Mouse (Mus musculus) heart, embryonic 13.5 days (tissue): ENCODE measurements at regions not wholly inside any gene's neighbourhood (a gene's known extent, or its start where the extent isn't known, plus 50 kb on each side); places are given as distances from the start of the nearest gene placed in this dataset.

Experiments used
- ATAC-seq: fragments of 200-750 bp; cut with Nextera tagmentation; 2 replicates; pipeline ENCODE4 v1.8.0; 2017; ENCODE audit warnings: moderate TSS enrichment; ENCODE audit not compliant: insufficient number of reproducible peaks, low FRiP score, low TSS enrichment; ENCODE audit errors: extremely low read depth
- H3K27ac ChIP-seq: fragments of 300-500 bp; sonication (generic); replicated peaks from 2 replicates; pipeline ENCODE4 v1.5.1; 2015; ENCODE audit warnings: moderate library complexity, mild to moderate bottlenecking, inconsistent platforms
- H3K27me3 ChIP-seq: fragments of 300-500 bp; sonication (generic); replicated peaks from 2 replicates; pipeline ENCODE4 v1.6.1; 2015; ENCODE audit warnings: mild to moderate bottlenecking, inconsistent platforms
- H3K36me3 ChIP-seq: fragments of 300-500 bp; sonication (generic); 2 replicates; pipeline ENCODE4 v1.6.1; 2015; ENCODE audit warnings: mild to moderate bottlenecking, inconsistent platforms
- H3K4me1 ChIP-seq: fragments of 300-500 bp; sonication (generic); 2 replicates; pipeline ENCODE4 v1.6.1; 2015; ENCODE audit warnings: inconsistent platforms
- H3K4me2 ChIP-seq: fragments of 300-500 bp; sonication (generic); 2 replicates; pipeline ENCODE4 v1.6.1; 2015; ENCODE audit warnings: inconsistent platforms, mild to moderate bottlenecking, moderate library complexity
- H3K4me3 ChIP-seq: fragments of 300-500 bp; sonication (generic); 2 replicates; pipeline ENCODE4 v1.5.1; 2015; ENCODE audit warnings: moderate library complexity, mild to moderate bottlenecking, inconsistent platforms
- H3K9ac ChIP-seq: fragments of 300-500 bp; sonication (generic); 2 replicates; pipeline ENCODE4 v1.6.1; 2015; ENCODE audit warnings: inconsistent platforms, mild to moderate bottlenecking, moderate library complexity
- H3K9me3 ChIP-seq: fragments of 300-500 bp; sonication (generic); 2 replicates; pipeline ENCODE4 v1.6.1; 2016; ENCODE audit warnings: inconsistent platforms
- WGBS: fragments of 180-500 bp; shearing (Covaris S2); methylation state at CpG from one replicate; pipeline ENCODE4 v1.1.7; 2015; ENCODE audit warnings: mixed read lengths; 5-methylcytosine and 5-hydroxymethylcytosine counted together

DNA sequence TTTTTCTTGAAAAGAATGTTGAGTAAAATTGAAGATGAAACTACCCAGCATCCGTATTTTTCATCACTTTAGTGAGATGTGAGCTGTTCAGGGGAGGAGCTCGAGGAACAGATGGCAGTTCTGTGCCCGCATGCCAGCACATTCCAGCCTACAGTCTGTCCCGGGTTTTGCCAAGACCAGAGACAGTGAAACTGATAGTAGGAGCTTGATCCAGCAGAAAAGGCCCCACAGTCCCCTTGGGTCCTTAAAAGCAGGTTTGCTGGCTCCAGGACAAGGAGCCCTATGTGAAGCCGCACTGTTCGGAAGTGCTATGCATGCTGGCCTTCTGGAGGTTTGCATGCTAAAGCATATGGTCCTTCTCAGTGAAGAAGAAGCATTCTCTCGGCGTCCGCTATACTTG is 93.7 kb upstream of the Cblb start:
- Histone ChIP-seq H3K36me3 (no peaks in the 10 kb centered on the region), H3K4me1 (no peaks in the 10 kb centered on the region), H3K27ac (no peak overlapping the region), H3K9ac (no peak overlapping the region), H3K4me3 (no peak overlapping the region), H3K9me3 (no peaks in the 10 kb centered on the region), H3K27me3 (no peaks in the 10 kb centered on the region), H3K4me2 (no peak overlapping the region)
- ATAC-seq = no peak
- 80% methylated on average over 9 of the region's 9 CpGs for WGBS

DNA sequence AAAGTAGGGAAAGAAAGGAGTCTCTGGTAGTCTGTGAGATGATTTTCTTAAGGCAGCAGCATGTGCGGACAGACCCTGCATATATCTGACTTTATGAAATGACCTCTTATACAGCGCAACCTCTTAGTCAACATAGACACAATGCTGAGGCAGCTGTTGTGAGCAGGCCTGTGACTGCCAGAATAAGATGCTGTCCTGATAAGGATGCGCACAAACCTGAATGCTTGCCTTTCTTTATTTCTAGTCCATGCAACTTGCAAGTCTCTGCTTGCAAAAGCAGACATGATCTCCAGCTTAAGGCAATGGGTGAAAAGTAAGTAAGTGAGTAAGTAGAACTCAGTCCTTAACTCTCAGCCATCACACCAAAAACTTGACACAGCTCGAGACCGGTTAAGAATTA is 92.0 kb upstream of the Cblb start:
- Histone ChIP-seq H3K36me3 (no peaks in the 10 kb centered on the region), H3K4me2 (no peak overlapping the region), H3K9ac (no peak overlapping the region), H3K27ac (no peak overlapping the region), H3K4me3 (no peak overlapping the region), H3K27me3 (no peaks in the 10 kb centered on the region), H3K4me1 (no peaks in the 10 kb centered on the region), H3K9me3 (no peaks in the 10 kb centered on the region)
- ATAC-seq = no peak
- WGBS = 81% methylated on average over 5 of the region's 5 CpGs

DNA sequence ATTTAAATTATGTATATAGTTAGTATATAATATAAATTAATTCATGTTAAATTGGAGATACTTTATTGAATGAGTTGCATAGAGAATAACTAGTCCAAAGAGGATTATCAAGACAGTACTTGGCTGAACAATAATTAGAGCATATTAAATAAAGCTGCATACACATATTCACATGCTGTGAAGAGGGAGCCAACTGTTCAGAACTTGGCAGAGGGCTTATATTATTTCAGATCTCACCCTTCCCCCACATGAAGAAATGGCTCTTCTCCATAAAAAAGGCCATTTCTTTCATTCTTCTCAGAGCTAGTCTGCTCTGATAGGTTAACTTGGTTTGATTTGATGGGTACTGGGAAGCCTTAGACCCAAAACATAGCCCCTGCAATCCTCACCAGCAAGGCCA is 90.5 kb upstream of the Cblb start:
- no peaks in the 10 kb centered on the region for H3K4me1 ChIP-seq
- H3K4me2 ChIP-seq = no peak overlapping the region
- H3K27me3 ChIP-seq = no peaks in the 10 kb centered on the region
- H3K9me3 ChIP-seq = no peaks in the 10 kb centered on the region
- no peaks in the 10 kb centered on the region for H3K36me3 ChIP-seq
- no peak overlapping the region for H3K27ac ChIP-seq
- ATAC-seq = no peak
- H3K9ac ChIP-seq = no peak overlapping the region
- H3K4me3 ChIP-seq = no peak overlapping the region

DNA sequence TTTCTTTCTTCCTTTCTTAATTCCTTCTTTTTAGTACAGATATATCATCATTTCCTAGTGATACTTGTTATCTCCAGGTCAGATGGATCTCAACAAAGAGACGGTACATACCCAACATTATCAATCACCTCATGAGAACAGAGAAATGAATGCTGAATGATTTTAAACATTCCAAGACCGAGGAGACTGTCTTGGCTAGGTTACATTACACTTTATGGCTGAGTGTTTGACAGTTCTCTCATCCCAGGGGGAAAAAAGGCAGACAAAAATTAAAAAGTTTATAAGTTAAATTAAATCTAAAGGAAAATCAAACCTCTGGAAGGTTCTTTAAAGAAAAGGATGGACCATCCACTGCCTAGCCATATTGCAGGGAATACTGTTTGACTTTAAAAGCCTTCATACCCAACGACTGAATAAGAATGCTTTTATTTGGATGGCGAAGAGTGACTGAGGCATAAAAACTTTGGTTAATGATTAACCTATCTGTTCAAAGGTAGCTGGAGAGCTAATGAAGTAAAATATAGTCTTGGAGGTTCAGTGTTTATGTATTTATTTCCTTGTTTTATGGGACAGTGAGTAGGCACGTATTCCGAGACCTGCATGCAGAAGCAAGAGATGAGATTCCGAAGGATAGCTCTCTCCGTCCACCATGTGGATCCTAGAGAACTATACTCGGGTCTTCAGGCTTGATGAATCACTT is 88.4 kb upstream of the Cblb start:
- H3K27me3 ChIP-seq = no peaks in the 10 kb centered on the region
- no peak overlapping the region for H3K27ac ChIP-seq
- H3K9me3 ChIP-seq = no peaks in the 10 kb centered on the region
- H3K9ac ChIP-seq = no peak overlapping the region
- no peak overlapping the region for H3K4me2 ChIP-seq
- no peak for ATAC-seq
- no peaks in the 10 kb centered on the region for H3K36me3 ChIP-seq
- 85% methylated on average over 9 of the region's 9 CpGs for WGBS
- no peaks in the 10 kb centered on the region for H3K4me1 ChIP-seq
- H3K4me3 ChIP-seq = no peak overlapping the region

DNA sequence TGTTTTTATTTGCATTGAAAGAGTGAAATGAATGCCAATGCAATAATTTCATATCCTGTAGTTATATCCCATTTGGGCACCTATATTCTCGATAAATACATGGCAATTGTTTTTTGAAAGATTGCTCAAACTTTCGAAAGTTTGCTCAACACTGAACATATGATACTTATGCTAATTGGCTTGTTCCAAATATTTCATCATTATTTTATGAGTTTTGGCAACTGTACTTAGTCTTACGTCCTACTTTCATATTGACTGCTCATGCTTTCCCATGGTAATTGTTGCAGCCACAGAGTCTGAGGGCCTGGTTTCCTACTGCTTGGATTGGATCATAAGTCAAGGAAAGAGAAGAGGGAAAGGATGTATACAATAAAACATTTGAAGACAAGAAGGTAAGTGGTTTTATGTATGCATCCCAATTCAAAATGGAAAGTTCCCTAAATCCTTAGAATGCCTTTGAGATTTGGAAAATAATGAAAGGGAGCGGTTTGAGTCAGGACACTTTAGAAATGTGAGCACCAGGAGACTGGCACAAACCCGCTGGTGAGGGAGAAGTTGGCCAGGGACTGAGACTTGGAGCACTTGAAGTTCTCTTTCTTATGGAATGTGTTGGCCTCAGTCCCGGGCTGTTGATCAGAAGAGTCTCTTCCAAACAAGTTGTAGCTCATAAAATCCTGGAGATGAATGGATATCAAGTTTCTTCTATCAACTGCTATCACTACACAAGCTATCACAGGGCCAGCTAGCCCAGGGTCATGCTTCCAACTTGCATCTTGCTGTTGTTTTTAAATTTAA is 63.8 kb upstream of the Cblb start:
- ATAC-seq = no peak
- no peak overlapping the region for H3K4me3 ChIP-seq
- H3K27me3 ChIP-seq = no peaks in the 10 kb centered on the region
- H3K36me3 ChIP-seq = no peaks in the 10 kb centered on the region
- 75% methylated on average over 6 of the region's 6 CpGs for WGBS
- no peak overlapping the region for H3K27ac ChIP-seq
- H3K4me1 ChIP-seq = no peaks in the 10 kb centered on the region
- no peaks in the 10 kb centered on the region; the same call in 1 of the 2 replicates for H3K9me3 ChIP-seq
- H3K9ac ChIP-seq = no peak overlapping the region
- no peak overlapping the region for H3K4me2 ChIP-seq
